Mouse (Mus musculus) ZHBTc4 (cell line): ENCODE measurements around the gene Afdn.
"Not testable (repeated sequence)": the region's sequence is repeated elsewhere in the genome, so short reads cannot be mapped to it uniquely, and the experiment has no call there.

Experiments
- DNase-seq: peaks from one replicate; pipeline ENCODE4 v3.0.0-alpha.2; 2011; ENCODE audit warnings: low read depth, low spot score

The Afdn gene

GRCm38 (mm10) chr17:13769256-13769655 lies 8.9 kb downstream of the Afdn start:
- peak; percentile 81 for DNase-seq

GRCm38 (mm10) chr17:13777676-13778075 lies 17.3 kb downstream of the Afdn start:
- no peak for DNase-seq

GRCm38 (mm10) chr17:13778865-13779264 lies 18.5 kb downstream of the Afdn start:
- no peak for DNase-seq

GRCm38 (mm10) chr17:13781948-13782347 lies 21.6 kb downstream of the Afdn start:
- DNase-seq, result no peak

- DNase-seq, result no peak
These were observed 23.1 kb downstream of the Afdn start for GRCm38 (mm10) chr17:13783469-13783868.

- not testable (repeated sequence) for DNase-seq
These were observed 29.7 kb downstream of the Afdn start for GRCm38 (mm10) chr17:13790033-13790432.

- DNase-seq, result no peak
These were observed 37.4 kb downstream of the Afdn start for GRCm38 (mm10) chr17:13797691-13798090.

GRCm38 (mm10) chr17:13802836-13803408 lies 42.6 kb downstream of the Afdn start:
- DNase-seq, result no peak

- no peak for DNase-seq
These were observed 45.7 kb downstream of the Afdn start for GRCm38 (mm10) chr17:13806016-13806415.

GRCm38 (mm10) chr17:13817789-13818188 lies 57.5 kb downstream of the Afdn start:
- no peak for DNase-seq

GRCm38 (mm10) chr17:13819342-13819741 lies 59.0 kb downstream of the Afdn start:
- no peak for DNase-seq

- no peak for DNase-seq
These were observed 60.3 kb downstream of the Afdn start for GRCm38 (mm10) chr17:13820676-13821075.

GRCm38 (mm10) chr17:13825421-13825820 lies 65.1 kb downstream of the Afdn start:
- no peak for DNase-seq

- no peak for DNase-seq
These were observed 69.9 kb downstream of the Afdn start for GRCm38 (mm10) chr17:13830234-13830633.

GRCm38 (mm10) chr17:13830636-13831341 lies 70.5 kb downstream of the Afdn start:
- peak; percentile 61 for DNase-seq

GRCm38 (mm10) chr17:13835876-13836275 lies 75.5 kb downstream of the Afdn start:
- DNase-seq, result peak; percentile 20

- DNase-seq, result peak; percentile 29
These were observed 89.8 kb downstream of the Afdn start for GRCm38 (mm10) chr17:13850175-13850574.

GRCm38 (mm10) chr17:13853883-13854282 lies 93.5 kb downstream of the Afdn start:
- peak; percentile 45 for DNase-seq

- peak; percentile 56 for DNase-seq
These were observed 95.1 kb downstream of the Afdn start for GRCm38 (mm10) chr17:13855396-13855795.

GRCm38 (mm10) chr17:13856429-13857090 lies 96.2 kb downstream of the Afdn start:
- no peak for DNase-seq

GRCm38 (mm10) chr17:13865340-13865739 lies 105.0 kb downstream of the Afdn start:
- DNase-seq, result no peak

- DNase-seq, result no peak
These were observed 106.6 kb downstream of the Afdn start for GRCm38 (mm10) chr17:13866951-13867351.

- DNase-seq, result peak; percentile 25
These were observed 107.1 kb downstream of the Afdn start for GRCm38 (mm10) chr17:13867475-13867874.
